Mouse (Mus musculus): ENCODE measurements around the gene Zfp652. TPM values are rescaled to one million over a fixed set of nuclear protein-coding genes. Genes with fewer than 3 reads are reported as not detected.

Gene Zfp652
- total RNA-seq (2023): 10 to 100 TPM; 43.7 to 44.0 TPM

DNA sequence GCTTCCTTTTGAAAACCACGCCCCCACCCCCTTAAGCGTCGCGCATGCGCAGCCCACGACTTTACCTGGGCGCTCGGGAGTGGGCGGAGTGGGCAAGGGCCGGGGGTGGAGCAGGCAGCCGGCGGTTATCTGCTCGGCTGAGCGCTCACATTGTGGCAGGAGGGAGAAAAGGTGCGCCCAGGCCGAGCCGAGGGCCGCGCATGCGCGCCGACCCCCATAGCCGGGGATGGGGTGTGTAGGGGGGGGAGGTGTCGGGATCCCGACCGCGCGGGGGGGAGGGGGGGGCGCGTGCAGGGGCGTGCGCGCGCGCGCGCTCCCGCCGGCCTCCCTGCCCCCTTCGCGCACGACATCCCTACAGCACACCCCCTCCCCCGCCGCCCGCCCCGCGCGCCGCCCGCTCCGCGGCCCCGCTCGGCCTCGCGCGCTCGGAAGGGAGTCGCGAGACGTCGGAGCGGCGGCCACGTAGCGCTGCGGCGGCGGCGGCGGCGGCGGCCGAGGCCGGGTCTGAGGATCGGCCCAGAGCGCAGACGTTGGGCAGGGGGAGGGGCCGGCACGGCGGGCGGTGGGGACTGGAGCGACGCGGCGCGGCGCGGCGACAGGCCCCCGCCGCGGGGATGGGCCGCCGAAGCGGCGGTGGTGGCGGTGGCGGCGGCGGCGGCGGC is at the start of gene Zfp652:
Gene Zfp652 (plus strand): TSS at position 111 of the 662 bp plus-strand sequence.

DNA sequence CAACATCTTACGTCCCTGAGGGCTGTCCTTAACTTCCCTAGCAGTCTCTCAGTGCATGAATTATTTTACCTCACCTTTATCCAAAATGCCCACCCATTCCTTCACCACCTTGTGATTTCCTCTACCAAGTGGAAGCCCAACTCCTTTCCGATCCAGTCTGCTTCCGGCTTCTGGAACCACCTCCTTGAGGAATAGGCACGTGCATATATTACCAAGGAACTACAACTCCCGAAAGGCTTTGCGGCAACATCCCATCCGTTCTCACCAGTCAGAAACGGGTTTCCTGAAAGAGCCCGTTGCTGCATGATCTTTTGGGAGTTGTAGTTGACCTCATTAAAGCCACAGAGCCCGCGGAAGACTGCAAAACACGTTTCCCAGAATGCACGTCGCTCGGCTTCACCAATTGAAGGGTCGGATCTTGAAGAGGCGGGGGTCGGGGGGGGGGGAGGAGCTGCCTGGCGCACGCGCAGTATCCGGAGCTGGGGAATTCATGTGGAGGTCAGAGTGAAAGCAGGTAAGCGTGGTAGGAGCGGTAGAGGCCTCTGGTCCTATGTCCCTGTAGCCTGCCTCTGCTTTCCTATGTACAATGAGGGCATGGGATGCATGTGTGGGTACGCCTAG is 45.8 kb upstream of the Zfp652 start, which contains the start of gene Phb:
Gene Phb (plus strand): TSS at position 429 of the 621 bp plus-strand sequence.

DNA sequence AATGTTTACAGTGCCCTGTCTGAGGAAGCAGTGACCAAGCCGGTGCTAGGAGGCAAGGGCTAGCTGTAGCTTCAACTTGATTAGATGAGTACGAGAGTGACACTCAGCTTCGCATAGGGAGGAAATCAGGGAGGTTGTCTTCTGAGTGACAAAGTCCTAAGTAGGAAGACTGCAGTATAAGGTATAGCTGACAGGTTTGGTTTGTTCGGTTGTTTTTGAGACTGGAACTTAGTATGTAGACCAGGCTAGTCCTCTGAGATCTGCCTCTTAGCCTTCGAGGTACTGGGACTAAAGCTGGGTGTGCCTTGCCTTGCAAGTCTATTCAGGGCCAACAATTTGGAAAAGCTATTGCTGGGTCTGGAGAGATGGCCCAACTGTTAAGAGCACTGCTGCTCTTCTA is 10.8 kb downstream of the Zfp652 start, which contains the start of gene B130006D01Rik:
Gene B130006D01Rik (plus strand): TSS at position 301 of the 400 bp plus-strand sequence.

DNA sequence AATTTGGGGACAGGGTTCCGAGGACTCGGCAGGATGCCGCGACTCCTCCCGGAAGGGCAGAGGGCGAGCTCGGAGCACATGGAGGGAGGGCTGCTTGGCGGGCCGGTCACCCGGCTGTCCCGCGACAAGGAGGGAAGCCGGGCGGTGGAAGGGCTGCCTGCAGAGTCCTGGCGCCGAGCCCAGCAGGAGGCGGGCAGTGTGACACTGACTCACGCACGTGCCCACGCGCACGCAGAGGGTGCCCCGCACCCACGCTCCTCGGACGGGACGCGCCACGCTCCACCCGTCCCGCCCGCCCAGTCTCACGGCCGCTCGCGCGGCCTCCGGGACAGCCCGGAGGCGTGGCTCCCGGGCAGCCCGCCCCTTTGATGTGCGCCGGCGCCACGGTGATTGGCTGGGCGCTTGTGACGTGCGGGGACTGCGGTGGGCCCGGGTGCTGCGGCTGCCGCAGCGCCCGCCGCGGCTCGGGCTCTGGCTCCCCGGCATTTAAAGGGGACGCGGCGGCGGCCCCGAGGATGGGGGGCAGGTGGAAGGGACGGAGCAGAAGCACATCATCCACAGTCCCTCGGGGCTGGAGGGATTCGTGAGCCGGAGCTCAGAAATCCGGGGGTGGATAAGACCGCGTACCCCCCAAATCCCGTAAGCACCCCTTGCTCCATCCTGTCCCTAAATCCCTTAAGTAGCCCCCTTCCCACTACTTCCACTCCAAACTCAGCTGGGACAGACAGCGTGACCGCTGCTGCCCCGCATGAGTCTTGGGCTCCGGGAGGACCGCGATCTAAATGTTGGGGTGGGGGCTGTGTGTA is 111.8 kb downstream of the Zfp652 start, which contains the start of gene Phospho1:
Gene Phospho1 (plus strand): TSS at position 429 of the 806 bp plus-strand sequence.

DNA sequence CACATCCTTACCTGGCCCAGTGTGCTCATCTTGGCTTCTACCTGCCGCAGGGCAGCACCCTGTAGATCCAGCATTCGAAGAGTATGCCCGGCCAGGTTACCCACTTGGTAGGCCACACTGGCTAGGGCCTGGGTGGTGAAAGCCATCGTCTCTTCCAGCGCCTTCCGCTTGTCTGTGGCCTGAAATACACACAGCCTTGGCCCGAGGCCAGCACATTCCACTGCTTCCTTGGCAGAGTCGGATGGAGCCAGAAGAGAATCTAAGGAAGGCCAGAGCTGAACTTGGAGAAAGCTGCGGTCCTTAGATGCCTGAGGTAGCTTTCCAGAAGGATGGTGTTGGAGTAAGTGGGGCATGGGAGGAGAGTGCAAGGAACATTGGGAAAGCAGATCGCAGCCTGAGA is 124.6 kb downstream of the Zfp652 start, which contains the start of gene Gngt2:
Gene Gngt2 (plus strand): TSS at position 158 of the 400 bp plus-strand sequence.

DNA sequence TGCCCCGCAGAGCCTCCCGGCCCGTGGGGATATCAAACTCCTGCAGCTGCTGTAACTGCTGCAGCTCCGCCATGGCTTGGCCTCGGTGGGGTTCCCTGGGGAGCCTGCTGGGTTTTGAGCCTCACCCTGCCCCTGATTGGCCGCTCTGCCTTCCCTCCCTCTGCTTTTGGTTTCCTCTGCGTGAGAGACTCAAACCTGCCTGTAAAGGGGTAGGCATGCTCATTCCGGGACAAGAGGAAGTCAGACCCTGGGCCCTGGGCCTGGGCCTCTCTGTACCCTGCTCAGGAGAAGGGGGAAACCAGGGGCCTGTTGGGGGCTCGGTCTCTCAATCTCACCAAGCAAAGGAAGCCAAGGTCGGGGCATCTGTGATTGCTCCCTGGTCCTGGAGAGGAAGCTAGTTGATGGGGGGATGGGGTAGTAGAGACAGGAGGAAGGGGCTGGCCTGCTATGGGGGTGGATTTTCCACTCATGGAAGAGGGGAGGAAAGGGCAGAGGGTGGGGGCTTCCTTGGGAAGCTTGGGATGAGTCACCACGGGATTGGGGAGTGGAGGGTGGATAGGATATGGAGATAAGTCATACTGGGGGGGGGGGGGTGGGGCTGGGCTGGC is 129.7 kb downstream of the Zfp652 start, which contains the start of gene Abi3:
Gene Abi3 (minus strand): TSS at position 403 of the 608 bp plus-strand sequence.

Other genes with a start within 250 kb of the Zfp652 start
- not detected for gene Nxph3, start 198.1 kb upstream of the Zfp652 start, total RNA-seq (2023)
- 1 to 10 TPM in 1 of 2 experiments, under 1 TPM in 1; 0.86 to 1.4 TPM for gene Ngfr, start 124.9 kb upstream of the Zfp652 start, total RNA-seq (2023)
- 10 to 100 TPM; 49.2 to 53.7 TPM for gene Phb, start 45.7 kb upstream of the Zfp652 start, total RNA-seq (2023)
- gene B130006D01Rik, start 10.9 kb downstream of the Zfp652 start, total RNA-seq (2023): 1 to 10 TPM; 1.5 to 2.0 TPM
- 1 to 10 TPM; 2.2 to 5.7 TPM for gene Phospho1, start 111.8 kb downstream of the Zfp652 start, total RNA-seq (2023)
- gene Gngt2, start 124.5 kb downstream of the Zfp652 start, total RNA-seq (2023): 100 to 1,000 TPM; 618 to 647 TPM
- gene Abi3, start 129.8 kb downstream of the Zfp652 start, total RNA-seq (2023): 100 to 1,000 TPM; 346 to 374 TPM
- not detected for gene B4galnt2, start 202.2 kb downstream of the Zfp652 start, total RNA-seq (2023)